Mouse (Mus musculus): ENCODE measurements around the gene Clec3b. TPM values are rescaled to one million over a fixed set of nuclear protein-coding genes. Genes with fewer than 3 reads are reported as not detected.

Clec3b gene
- polyA plus RNA-seq, 1 experiment from 2014 or later: not detected

DNA sequence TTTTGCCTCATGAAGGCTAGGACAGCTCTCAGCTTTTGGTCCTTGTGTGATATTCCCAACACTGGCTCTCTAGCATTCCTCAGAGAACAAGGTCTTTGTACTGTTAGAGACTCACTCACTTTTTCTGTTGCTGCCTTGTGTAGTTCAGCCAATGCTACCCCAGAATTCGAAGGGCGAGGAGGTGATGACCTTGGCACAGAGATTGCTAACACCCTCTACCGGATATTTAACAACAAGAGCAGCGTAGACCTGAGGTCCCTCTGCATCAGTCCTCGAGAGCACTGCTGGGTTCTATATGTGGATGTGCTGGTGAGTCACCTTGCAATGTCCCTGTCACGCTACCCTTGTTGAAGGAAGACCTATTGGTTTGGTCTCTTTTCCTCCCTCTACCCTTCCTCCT lies 23.1 kb upstream of the Clec3b start:
- Histone ChIP-seq H3K27ac (no peak overlapping the region), H3K27me3 (ENCODE audit: insufficient read depth, poor library complexity, severe bottlenecking) (no peaks in the 10 kb centered on the region), H3K9me3 (no peaks in the 10 kb centered on the region), H3K36me3 (peaks cover 94% of the 10 kb centered on the region), H3K4me3 (no peak overlapping the region), H3K4me1 (replicated peaks) (no peaks in the 10 kb centered on the region)
- DNase-seq (ENCODE audit: low spot score): no peak
- WGBS: 96% methylated on average over 6 of the region's 6 CpGs

DNA sequence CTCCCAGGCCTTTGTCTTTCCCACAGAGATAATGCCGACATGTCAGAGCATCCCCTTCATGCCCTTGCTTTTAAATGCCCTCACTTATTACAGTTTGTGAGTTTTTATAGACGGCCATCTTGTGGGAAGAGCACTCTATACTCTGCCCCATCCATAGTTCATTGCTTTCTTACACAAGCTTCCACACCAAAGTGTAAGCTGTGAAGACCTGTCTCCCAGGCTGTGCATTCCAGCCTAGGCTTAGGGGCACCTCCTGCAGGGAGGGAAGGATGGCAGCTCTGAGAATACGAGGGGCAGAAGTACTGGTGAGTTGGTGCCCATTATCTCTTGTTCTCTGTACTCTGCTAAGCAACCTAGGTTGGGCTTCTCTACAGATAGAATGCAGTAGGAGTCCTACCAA lies 17.8 kb upstream of the Clec3b start:
- Histone ChIP-seq H3K4me1 (replicated peaks) (no peaks in the 10 kb centered on the region), H3K27me3 (ENCODE audit: insufficient read depth, poor library complexity, severe bottlenecking) (no peaks in the 10 kb centered on the region), H3K4me3 (no peak overlapping the region), H3K36me3 (peaks cover 100% of the 10 kb centered on the region), H3K9me3 (no peaks in the 10 kb centered on the region), H3K27ac (no peak overlapping the region)
- no peak for DNase-seq (ENCODE audit: low spot score)
- WGBS: 89% methylated on average over 3 of the region's 3 CpGs

DNA sequence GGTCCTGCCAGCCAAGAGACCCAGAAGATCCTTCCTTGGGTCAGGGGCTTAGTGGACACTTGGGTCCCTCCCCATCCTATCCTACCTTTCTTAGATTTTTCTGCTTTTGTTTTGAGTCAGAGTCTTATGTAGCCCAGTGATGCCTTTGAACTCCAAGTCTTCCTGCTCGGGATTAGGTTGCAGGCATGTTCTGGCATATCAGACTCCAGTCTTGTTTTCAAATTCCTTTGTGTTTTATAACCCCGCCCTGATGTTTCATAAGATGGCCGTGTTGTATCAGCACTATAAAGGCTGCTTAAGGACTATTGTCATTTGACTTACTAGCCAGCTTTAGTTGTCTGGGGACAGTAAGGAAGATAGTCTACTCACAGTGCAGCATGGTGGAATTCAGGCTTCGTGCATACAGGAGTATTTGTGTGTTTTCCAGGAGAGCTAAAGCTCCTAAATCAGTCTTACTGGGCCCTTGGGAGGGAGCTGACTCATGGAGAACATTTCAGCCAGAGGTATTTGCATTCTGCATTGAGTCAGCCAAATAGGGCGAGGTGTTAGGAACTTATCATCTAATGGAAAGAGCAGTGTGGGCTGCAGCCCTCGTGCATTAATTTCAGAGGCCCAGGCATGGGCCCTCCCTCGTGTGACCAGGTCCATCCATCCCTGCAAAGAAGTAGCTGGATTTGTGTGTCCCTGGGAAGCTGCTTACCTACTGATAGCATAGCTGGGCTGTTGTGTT lies 13.6 kb upstream of the Clec3b start:
- DNase-seq (ENCODE audit: low spot score): no peak
- Histone ChIP-seq H3K4me1 (replicated peaks) (no peaks in the 10 kb centered on the region), H3K9me3 (peaks cover 3% of the 10 kb centered on the region; the same call in 1 of the 2 replicates), H3K36me3 (peaks cover 99% of the 10 kb centered on the region), H3K27me3 (ENCODE audit: insufficient read depth, poor library complexity, severe bottlenecking) (no peaks in the 10 kb centered on the region), H3K4me3 (no peak overlapping the region), H3K27ac (no peak overlapping the region)
- WGBS: 92% methylated on average over 7 of the region's 7 CpGs

DNA sequence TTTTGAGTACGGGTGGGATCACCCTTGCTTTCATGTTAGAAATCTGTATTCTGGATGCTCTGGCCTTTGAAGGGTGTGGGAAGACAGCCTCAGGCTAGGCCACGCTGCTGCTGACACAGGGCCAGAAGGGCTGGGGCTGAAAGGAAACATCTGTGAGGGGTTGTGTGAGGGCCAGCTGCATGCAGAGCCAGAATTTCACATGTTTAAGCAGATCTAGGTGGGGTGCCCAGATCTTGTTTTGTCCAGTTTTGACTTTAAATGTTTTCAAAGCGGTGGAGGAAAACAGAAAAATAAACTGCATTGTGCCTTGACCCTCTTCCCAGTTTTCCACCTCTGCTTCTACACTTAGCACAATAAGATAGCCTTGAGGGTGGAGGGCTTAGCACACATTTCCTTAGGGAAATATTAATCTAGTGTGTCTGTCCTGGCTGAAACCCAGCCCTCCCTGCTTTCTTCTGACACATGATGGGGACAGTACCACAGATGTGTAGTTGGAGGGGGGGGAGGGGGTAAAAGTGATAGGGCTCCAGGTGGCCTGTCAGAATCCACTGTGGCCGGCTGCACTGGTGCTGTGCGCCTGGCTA lies 11.8 kb upstream of the Clec3b start:
- DNase-seq (ENCODE audit: low spot score): peak; percentile 12
- peaks cover 99% of the 10 kb centered on the region for H3K36me3 ChIP-seq

DNA sequence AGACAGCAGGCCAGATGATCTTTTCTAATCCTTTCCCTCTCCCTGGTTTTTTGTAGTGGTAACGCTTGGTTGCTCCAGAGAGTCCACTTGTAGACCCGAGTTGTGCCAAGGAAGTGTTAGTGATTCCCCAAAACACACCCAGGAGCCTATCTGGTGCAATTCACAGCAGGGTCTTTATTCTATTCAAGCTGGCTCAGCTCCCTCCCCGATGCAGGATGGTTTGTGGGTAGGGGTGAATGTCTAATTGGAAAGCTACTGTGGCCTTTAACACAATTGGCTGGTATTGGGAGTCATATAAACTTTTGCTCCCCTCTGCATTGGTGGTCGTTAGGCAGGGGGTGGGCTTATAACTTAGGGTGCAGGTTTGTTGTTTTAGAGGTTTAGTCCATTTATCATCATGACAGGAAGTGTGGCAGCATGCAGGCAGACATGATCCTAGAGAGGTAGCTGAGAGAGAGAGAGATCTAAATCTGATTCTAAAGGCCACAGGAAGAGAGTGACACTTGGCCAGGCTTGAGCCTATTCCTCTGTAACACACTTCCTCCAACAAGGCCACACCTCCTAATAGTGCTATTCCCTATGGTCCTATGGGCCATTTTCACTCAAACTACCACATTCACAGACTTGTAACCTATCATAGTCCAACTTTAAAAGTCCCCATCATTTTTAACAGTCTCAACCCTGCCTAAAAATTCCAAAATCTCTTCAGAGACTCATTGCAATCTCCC lies 10.7 kb upstream of the Clec3b start:
- Histone ChIP-seq H3K27ac (no peak overlapping the region), H3K4me1 (replicated peaks) (no peaks in the 10 kb centered on the region), H3K27me3 (ENCODE audit: insufficient read depth, poor library complexity, severe bottlenecking) (no peaks in the 10 kb centered on the region), H3K4me3 (no peak overlapping the region), H3K9me3 (peaks cover 18% of the 10 kb centered on the region), H3K36me3 (peaks cover 94% of the 10 kb centered on the region)
- DNase-seq (ENCODE audit: low spot score): no peak
- 89% methylated on average over 4 of the region's 4 CpGs for WGBS

More for the DNA sequence above, 11.8 kb upstream of the Clec3b start:
- Histone ChIP-seq H3K9me3 (peaks cover 12% of the 10 kb centered on the region), H3K27ac (no peak overlapping the region), H3K27me3 (ENCODE audit: insufficient read depth, poor library complexity, severe bottlenecking) (no peaks in the 10 kb centered on the region), H3K4me3 (no peak overlapping the region), H3K4me1 (replicated peaks) (no peaks in the 10 kb centered on the region)
- WGBS: 81% methylated on average over 5 of the region's 5 CpGs

DNA sequence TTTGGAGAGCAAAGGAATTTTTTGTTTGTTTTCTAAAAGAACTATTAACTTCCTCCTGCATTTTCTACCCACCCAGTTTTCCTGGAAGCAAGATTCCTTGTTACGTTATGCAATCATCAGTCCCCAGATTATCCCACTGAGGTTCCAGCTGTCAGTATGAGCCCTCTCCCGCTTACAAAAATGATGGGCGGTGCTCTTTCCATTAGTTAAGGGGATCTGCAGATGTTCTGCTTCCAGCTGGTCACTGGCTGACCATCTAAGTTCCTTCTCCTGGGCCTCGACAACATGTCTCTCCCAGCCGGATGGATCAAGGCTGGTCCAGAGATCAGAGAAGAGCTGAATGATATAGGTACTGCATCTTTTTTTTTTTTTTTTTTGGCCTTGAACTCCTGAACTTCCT lies 2.3 kb upstream of the Clec3b start:
- WGBS: 86% methylated on average over 5 of the region's 5 CpGs
- peaks cover 19% of the 10 kb centered on the region for H3K9me3 ChIP-seq
- no peak overlapping the region for H3K4me3 ChIP-seq
- H3K4me1 ChIP-seq (replicated peaks): no peaks in the 10 kb centered on the region
- H3K36me3 ChIP-seq: peaks cover 19% of the 10 kb centered on the region
- DNase-seq (ENCODE audit: low spot score): no peak
- H3K27ac ChIP-seq: no peak overlapping the region
- H3K27me3 ChIP-seq (ENCODE audit: insufficient read depth, poor library complexity, severe bottlenecking): no peaks in the 10 kb centered on the region

DNA sequence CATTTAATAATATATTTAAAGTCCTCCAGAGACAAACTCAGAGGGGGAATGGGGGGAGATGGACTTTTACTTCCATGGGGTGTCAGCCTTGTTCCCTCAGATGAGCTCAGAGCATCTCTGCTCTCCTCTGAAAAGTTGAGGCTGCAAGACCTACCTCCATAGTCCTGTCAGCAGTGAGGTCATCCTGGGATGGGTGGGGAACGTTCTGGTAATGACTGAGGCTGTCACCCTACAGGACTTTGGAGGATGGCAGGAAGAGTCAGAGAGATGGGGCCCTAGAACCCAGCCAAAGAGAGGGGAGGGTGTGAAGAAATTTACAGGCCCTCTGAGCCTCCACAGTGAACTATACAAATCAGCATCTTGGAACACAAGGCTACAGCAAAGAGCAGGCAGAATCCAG lies 815 bp downstream of the Clec3b start:
- Histone ChIP-seq H3K4me1 (replicated peaks) (peaks cover 3% of the 10 kb centered on the region), H3K4me3 (no peak overlapping the region), H3K27ac (no peak overlapping the region), H3K27me3 (ENCODE audit: insufficient read depth, poor library complexity, severe bottlenecking) (peaks cover 5% of the 10 kb centered on the region), H3K36me3 (no peaks in the 10 kb centered on the region), H3K9me3 (no peaks in the 10 kb centered on the region)
- 63% methylated on average over 1 of the region's 1 CpGs for WGBS
- DNase-seq (ENCODE audit: low spot score): no peak

DNA sequence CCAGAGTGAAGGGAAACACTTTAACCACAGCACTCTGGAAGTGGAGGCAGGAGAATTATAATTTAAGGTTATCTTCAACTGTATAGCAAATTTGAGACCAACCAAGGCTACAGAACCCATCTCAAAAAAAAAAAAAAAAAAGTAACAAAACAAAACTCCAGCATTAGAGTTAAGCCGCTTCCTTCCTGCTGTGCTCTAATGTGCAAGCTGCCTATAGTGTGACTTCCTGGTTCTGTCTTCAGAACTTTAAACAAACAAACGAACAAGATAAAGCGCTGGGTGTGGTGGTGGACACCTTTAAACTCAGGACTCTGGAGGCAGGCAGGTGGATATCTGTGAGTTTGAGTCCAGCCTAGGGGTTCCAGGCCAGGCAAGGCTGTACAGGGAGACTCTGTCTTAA lies 1.3 kb downstream of the Clec3b start:
- no peaks in the 10 kb centered on the region for H3K36me3 ChIP-seq
- peaks cover 7% of the 10 kb centered on the region for H3K4me1 ChIP-seq (replicated peaks)
- H3K9me3 ChIP-seq: no peaks in the 10 kb centered on the region
- DNase-seq (ENCODE audit: low spot score): no peak
- no peak overlapping the region for H3K4me3 ChIP-seq
- no peak overlapping the region for H3K27ac ChIP-seq
- H3K27me3 ChIP-seq (ENCODE audit: insufficient read depth, poor library complexity, severe bottlenecking): peaks cover 8% of the 10 kb centered on the region
- 83% methylated on average over 3 of the region's 3 CpGs for WGBS

DNA sequence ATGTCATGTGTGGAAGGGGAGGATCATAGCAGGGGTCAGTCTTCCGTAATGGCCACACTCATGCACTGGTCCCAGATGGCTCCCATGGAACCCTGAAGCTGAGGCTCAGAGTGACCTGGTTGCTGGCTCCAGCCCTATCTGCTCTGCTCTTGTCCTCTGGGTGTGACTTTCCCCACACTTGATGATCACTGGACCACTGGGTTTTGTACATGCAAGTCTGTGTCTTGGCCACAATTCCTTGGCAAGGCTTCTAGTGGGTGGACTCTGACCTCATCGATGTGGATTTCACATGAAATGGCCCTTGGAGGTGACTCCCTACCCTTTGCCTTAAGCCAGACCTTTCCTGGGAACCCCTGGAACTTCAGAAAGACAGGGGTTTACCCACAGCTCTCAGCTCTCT lies 2.4 kb downstream of the Clec3b start:
- Histone ChIP-seq H3K4me1 (replicated peaks) (peaks cover 9% of the 10 kb centered on the region), H3K27ac (no peak overlapping the region), H3K36me3 (no peaks in the 10 kb centered on the region), H3K9me3 (no peaks in the 10 kb centered on the region), H3K27me3 (ENCODE audit: insufficient read depth, poor library complexity, severe bottlenecking) (peaks cover 8% of the 10 kb centered on the region), H3K4me3 (no peak overlapping the region)
- DNase-seq (ENCODE audit: low spot score): no peak
- 91% methylated on average over 2 of the region's 2 CpGs for WGBS

DNA sequence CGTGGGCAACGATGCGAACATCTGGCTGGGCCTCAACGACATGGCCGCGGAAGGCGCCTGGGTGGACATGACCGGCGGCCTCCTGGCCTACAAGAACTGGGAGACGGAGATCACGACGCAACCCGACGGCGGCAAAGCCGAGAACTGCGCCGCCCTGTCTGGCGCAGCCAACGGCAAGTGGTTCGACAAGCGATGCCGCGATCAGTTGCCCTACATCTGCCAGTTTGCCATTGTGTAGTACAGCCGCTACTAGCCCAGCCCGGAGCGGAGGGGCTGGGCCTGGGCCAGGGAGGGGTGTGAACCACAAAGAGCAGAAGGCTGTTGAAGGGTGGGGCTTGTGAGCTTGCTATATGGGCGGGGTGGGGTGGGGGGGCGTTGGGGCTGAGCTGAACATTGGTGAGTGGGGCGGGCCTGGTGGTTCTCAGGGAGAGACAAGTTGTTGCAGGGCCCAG lies 6.2 kb downstream of the Clec3b start:
- Histone ChIP-seq H3K4me3 (peak overlapping the region; percentile 35), H3K27ac (peak overlapping the region; percentile 50; the same call in 1 of the 2 replicates)
- 25% methylated on average over 30 of the region's 30 CpGs for WGBS

DNA sequence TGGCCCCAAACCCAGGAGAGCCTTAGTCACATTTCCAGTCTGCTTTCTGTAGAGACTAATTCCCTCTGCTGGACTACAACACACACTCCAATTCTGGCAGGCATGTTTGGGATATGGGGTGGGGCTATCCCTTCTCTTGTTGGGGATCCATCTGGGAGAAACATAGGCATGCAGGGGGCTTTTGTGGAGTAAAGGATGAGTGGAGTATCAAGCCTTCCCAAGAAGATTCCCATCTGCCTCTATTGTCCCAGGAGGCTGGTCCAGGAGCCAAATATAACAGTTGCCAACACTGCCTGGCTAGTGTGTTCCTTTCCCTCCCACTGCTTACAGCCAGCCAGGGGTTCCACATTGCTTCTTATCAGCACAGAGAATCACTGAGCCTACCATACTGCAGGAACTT lies 7.0 kb downstream of the Clec3b start:
- DNase-seq (ENCODE audit: low spot score): no peak
- no peaks in the 10 kb centered on the region for H3K9me3 ChIP-seq

More for the DNA sequence above, 6.2 kb downstream of the Clec3b start:
- DNase-seq (ENCODE audit: low spot score): peak; percentile 27
- peaks cover 9% of the 10 kb centered on the region for H3K4me1 ChIP-seq (replicated peaks)
- peaks cover 8% of the 10 kb centered on the region for H3K27me3 ChIP-seq (ENCODE audit: insufficient read depth, poor library complexity, severe bottlenecking)
- H3K36me3 ChIP-seq: no peaks in the 10 kb centered on the region
- H3K9me3 ChIP-seq: no peaks in the 10 kb centered on the region

DNA sequence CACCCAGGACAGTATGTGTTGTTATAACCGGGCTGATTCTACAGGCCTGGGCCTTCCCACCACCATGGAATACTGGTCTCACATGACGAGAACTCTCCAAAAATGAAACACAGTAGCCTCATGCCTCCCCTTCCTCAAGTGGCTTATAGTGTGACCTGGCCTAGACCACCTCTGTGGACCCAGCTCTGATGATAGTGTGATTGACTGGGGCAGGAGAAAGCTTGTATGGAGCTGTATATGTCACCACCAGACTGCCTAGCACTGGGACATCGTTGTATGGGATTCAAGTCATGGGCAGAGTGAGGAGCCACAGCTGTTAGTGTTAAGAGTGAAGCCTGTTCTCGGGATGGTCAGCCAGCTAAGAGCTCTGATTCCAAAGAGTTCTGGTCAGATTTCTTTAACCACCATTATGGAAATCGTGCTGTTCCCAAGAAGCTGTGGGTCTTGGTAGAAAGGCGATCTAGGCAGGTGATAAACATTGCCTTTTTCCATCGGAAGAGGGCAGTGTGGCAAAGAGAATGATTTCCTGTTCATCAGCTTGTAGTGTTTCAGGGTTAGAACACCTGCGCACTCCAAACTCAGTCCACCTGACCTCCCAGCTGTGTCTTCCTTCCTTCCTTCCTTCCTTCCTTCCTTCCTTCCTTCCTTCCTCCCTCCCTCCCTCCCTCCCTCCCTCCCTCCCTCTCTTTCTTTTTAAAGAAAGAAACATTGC lies 7.5 kb downstream of the Clec3b start:
- Histone ChIP-seq H3K4me1 (replicated peaks) (peaks cover 9% of the 10 kb centered on the region), H3K36me3 (no peaks in the 10 kb centered on the region), H3K4me3 (no peak overlapping the region), H3K9me3 (no peaks in the 10 kb centered on the region), H3K27ac (no peak overlapping the region), H3K27me3 (ENCODE audit: insufficient read depth, poor library complexity, severe bottlenecking) (peaks cover 8% of the 10 kb centered on the region)
- no peak for DNase-seq (ENCODE audit: low spot score)
- 58% methylated on average over 8 of the region's 8 CpGs for WGBS

More for the DNA sequence above, 7.0 kb downstream of the Clec3b start:
- Histone ChIP-seq H3K36me3 (no peaks in the 10 kb centered on the region), H3K4me1 (replicated peaks) (peaks cover 9% of the 10 kb centered on the region), H3K4me3 (no peak overlapping the region), H3K27ac (no peak overlapping the region), H3K27me3 (ENCODE audit: insufficient read depth, poor library complexity, severe bottlenecking) (peaks cover 8% of the 10 kb centered on the region)
